Comparison of ENCODE assay signal across 28 mouse cellular contexts in genomic region chr11:72771461-72771860, GRCm38 (mm10). TPM values are rescaled to one million over a fixed set of nuclear protein-coding genes. Genes with fewer than 3 reads are reported as not detected.
DNase-seq lines count a peak whose midpoint lies in the region; ATAC-seq and TF ChIP-seq lines count a peak whose summit lies in the region.
"Had no signal": no experiment of that assay in that cellular context is flagged by ENCODE, and none has a peak within 500 bp of the region (broad histone marks: within the 10 kb centered on the region; RNA-seq: fewer than 3 reads in every experiment).

No protein-coding gene starts in this region.

- H3K9ac ChIP-seq in lung, embryonic 15.5 days, result no peak overlapping the region
- H3K9ac ChIP-seq in MEL (ENCODE audit: control insufficient read depth, low read depth, low read length, poor library complexity, severe bottlenecking), result no peak overlapping the region
- H3K9ac ChIP-seq: embryonic facial prominence, embryonic 12.5 days; heart, embryonic 12.5 days; hindbrain, embryonic 13.5 days; liver, embryonic 12.5 days; liver, postnatal 0 days; midbrain, embryonic 12.5 days had no signal

- H3K79me2 ChIP-seq in MEL (ENCODE audit: control insufficient read depth, insufficient read depth, low read length, poor library complexity), result no peaks in the 10 kb centered on the region

- no peak for TF ChIP-seq EP300 in MEL (IDR thresholded peaks at IDR 0.05; ENCODE audit: low read depth in 1 of 2, low read length in 2 of 2)

- DNase-seq in lung, adult 18-20 months, result no peak
- DNase-seq in MEL (ENCODE audit: low read depth, low spot score), result peak; percentile 58
- DNase-seq in brain, adult 2 months (ENCODE audit: low read depth, low spot score), result peak; percentile 52
- DNase-seq in lung, postnatal 4 days, result peak; percentile 15 to 27
- no peak for DNase-seq in thymus, postnatal 0 days (ENCODE audit: low spot score)
- no peak for DNase-seq in left cerebral cortex, adult 8-10 months (ENCODE audit: low spot score in 2 of 2)
- DNase-seq: adrenal gland, postnatal 25 days; cerebellum, adult 18-20 months; cerebellum, postnatal 10 days; heart, adult 2 months; heart, postnatal 4 days; kidney, adult 18-20 months; kidney, postnatal 36 days; left cerebral cortex, postnatal 4 days; liver, postnatal 0 days; right cerebral cortex, postnatal 25 days; thymus, adult 2 months; thymus, postnatal 4 days had no signal

- no peak overlapping the region for H3K4me2 ChIP-seq in lung, embryonic 15.5 days
- H3K4me2 ChIP-seq: embryonic facial prominence, embryonic 12.5 days; heart, embryonic 12.5 days; hindbrain, embryonic 13.5 days; liver, embryonic 12.5 days; midbrain, embryonic 12.5 days had no signal

- no peak for TF ChIP-seq RAD21 in MEL (IDR thresholded peaks at IDR 0.05; ENCODE audit: low read depth, low read length)

- no peaks in the 10 kb centered on the region for H3K27me3 ChIP-seq in lung, embryonic 15.5 days
- no peaks in the 10 kb centered on the region for H3K27me3 ChIP-seq in MEL (ENCODE audit: control insufficient read depth in 1 of 2, insufficient read depth in 2 of 2, low read length in 2 of 2)
- H3K27me3 ChIP-seq: embryonic facial prominence, embryonic 12.5 days; heart, embryonic 12.5 days; hindbrain, embryonic 13.5 days; liver, embryonic 12.5 days; megakaryocyte, embryonic 14.5 days; midbrain, embryonic 12.5 days had no signal

- peak; percentile 79; the same call in 1 of the 2 replicates for ATAC-seq in lung, embryonic 15.5 days (ENCODE audit: borderline replicate concordance, extremely low read depth, low FRiP score, low TSS enrichment)
- ATAC-seq: forebrain, embryonic 16.5 days; liver, embryonic 12.5 days; liver, postnatal 0 days had no signal

- TF ChIP-seq CTCF in MEL (IDR thresholded peaks at IDR 0.05 in 2 of 3, conservative IDR thresholded peaks at IDR 0.05 in 1 of 3; ENCODE audit: control insufficient read depth in 1 of 3, insufficient read depth in 1 of 3, low read depth in 2 of 3, low read length in 3 of 3, poor library complexity in 1 of 3, severe bottlenecking in 1 of 3), result no peak

- H3K27ac ChIP-seq in lung, embryonic 15.5 days, result peak overlapping the region; percentile 33; the same call in 1 of the 2 replicates
- H3K27ac ChIP-seq in MEL (ENCODE audit: control insufficient read depth, low read depth, low read length), result no peak overlapping the region
- H3K27ac ChIP-seq: embryonic facial prominence, embryonic 12.5 days; forebrain, embryonic 10.5 days; heart, adult 2 months; hindbrain, embryonic 13.5 days; liver, embryonic 12.5 days; midbrain, embryonic 12.5 days had no signal

- WGBS in lung, embryonic 15.5 days, result 46% methylated on average over 4 of the region's 4 CpGs

- no peak overlapping the region for H3K4me3 ChIP-seq in lung, embryonic 15.5 days
- no peak overlapping the region for H3K4me3 ChIP-seq in MEL (ENCODE audit: control insufficient read depth in 1 of 2, insufficient read depth in 1 of 2, low read depth in 2 of 2, low read length in 2 of 2)
- H3K4me3 ChIP-seq: embryonic facial prominence, embryonic 12.5 days; forebrain, embryonic 10.5 days; heart, adult 2 months; heart, embryonic 12.5 days; hindbrain, embryonic 13.5 days; liver, embryonic 12.5 days; megakaryocyte, embryonic 14.5 days; midbrain, embryonic 12.5 days had no signal

- H3K36me3 ChIP-seq in lung, embryonic 15.5 days, result peaks cover 14% of the 10 kb centered on the region
- H3K36me3 ChIP-seq in MEL (ENCODE audit: control insufficient read depth in 1 of 2, insufficient read depth in 2 of 2, low read length in 2 of 2), result peaks cover 2 to 4% of the 10 kb centered on the region in 2 experiments; a peak in 1 of 4 replicates

- H3K4me1 ChIP-seq in lung, embryonic 15.5 days, result peaks cover 22% of the 10 kb centered on the region
- no peaks in the 10 kb centered on the region for H3K4me1 ChIP-seq in MEL (ENCODE audit: control insufficient read depth in 1 of 2, insufficient read depth in 2 of 2, low read length in 2 of 2)
- H3K4me1 ChIP-seq: embryonic facial prominence, embryonic 12.5 days; heart, embryonic 12.5 days; liver, embryonic 12.5 days; megakaryocyte, embryonic 14.5 days; midbrain, embryonic 12.5 days had no signal

- H3K9me3 ChIP-seq in lung, embryonic 15.5 days, result no peaks in the 10 kb centered on the region
- no peaks in the 10 kb centered on the region for H3K9me3 ChIP-seq in MEL (replicated peaks; ENCODE audit: insufficient read depth, low read length)
- H3K9me3 ChIP-seq: embryonic facial prominence, embryonic 12.5 days; forebrain, embryonic 10.5 days; G1E; heart, embryonic 12.5 days; hindbrain, embryonic 13.5 days; liver, embryonic 12.5 days; midbrain, embryonic 12.5 days had no signal

- no peak for TF ChIP-seq POLR2A in MEL (IDR thresholded peaks at IDR 0.05; ENCODE audit: control insufficient read depth in 1 of 2, insufficient read depth in 1 of 2, low read depth in 1 of 2, low read length in 2 of 2, poor library complexity in 1 of 2)

TF ChIP-seq in MEL, 35 proteins besides CTCF, POLR2A, EP300 and RAD21:
- TF ChIP-seq GATA1 (IDR thresholded peaks at IDR 0.05; ENCODE audit: low read depth, low read length), result peak; percentile 34; the same call in 1 of the 2 replicates
- TF ChIP-seq HCFC1 (IDR thresholded peaks at IDR 0.05; ENCODE audit: low read depth, low read length), result no peak
- TF ChIP-seq NELFE (IDR thresholded peaks at IDR 0.05; ENCODE audit: low read depth, low read length), result no peak
- no peak for TF ChIP-seq CHD1 (IDR thresholded peaks at IDR 0.05; ENCODE audit: low read depth, low read length)
- TF ChIP-seq ETS1 (IDR thresholded peaks at IDR 0.05; ENCODE audit: low read depth, low read length), result no peak
- no peak; the same call in 1 of the 2 replicates for TF ChIP-seq SMC3 (IDR thresholded peaks at IDR 0.05; ENCODE audit: low read depth, low read length)
- TF ChIP-seq ELF1 (IDR thresholded peaks at IDR 0.05; ENCODE audit: low read depth, low read length), result no peak
- TF ChIP-seq USF2 (IDR thresholded peaks at IDR 0.05; ENCODE audit: borderline replicate concordance in 1 of 2, insufficient read depth in 1 of 2, low read depth in 1 of 2, low read length in 2 of 2), result no peak
- no peak for TF ChIP-seq MEF2A (IDR thresholded peaks at IDR 0.05; ENCODE audit: extremely low read depth, insufficient replicate concordance, low read depth, low read length, poor library complexity, severe bottlenecking)
- no peak for TF ChIP-seq E2F4 (IDR thresholded peaks at IDR 0.05; ENCODE audit: borderline replicate concordance, low read depth, low read length)
- TF ChIP-seq SIN3A (IDR thresholded peaks at IDR 0.05; ENCODE audit: low read length), result no peak
- no peak for TF ChIP-seq NRF1 (IDR thresholded peaks at IDR 0.05; ENCODE audit: insufficient read depth, low read depth, low read length, poor library complexity, severe bottlenecking)
- TF ChIP-seq MAFK (IDR thresholded peaks at IDR 0.05; ENCODE audit: borderline replicate concordance, low read depth, low read length), result no peak
- no peak for TF ChIP-seq MAZ (IDR thresholded peaks at IDR 0.05; ENCODE audit: low read depth, low read length)
- no peak for TF ChIP-seq JUND (IDR thresholded peaks at IDR 0.05; ENCODE audit: low read depth, low read length)
- TF ChIP-seq MAX (IDR thresholded peaks at IDR 0.05; ENCODE audit: low read length), result peak; percentile 38; the same call in 1 of the 2 replicates
- TF ChIP-seq TCF12 (IDR thresholded peaks at IDR 0.05; ENCODE audit: low read depth, low read length), result no peak
- no peak for TF ChIP-seq TAL1 (IDR thresholded peaks at IDR 0.05; ENCODE audit: low read length)
- TF ChIP-seq ZMIZ1 (IDR thresholded peaks at IDR 0.05; ENCODE audit: low read depth, low read length), result peak; percentile 85
- TF ChIP-seq RCOR1 (IDR thresholded peaks at IDR 0.05; ENCODE audit: low read depth, low read length), result no peak; the same call in 1 of the 2 replicates
- TF ChIP-seq USF1 (IDR thresholded peaks at IDR 0.05; ENCODE audit: low read depth, low read length), result peak; percentile 65
- peak; percentile 17; the same call in 1 of the 2 replicates for TF ChIP-seq POLR2AphosphoS2 (IDR thresholded peaks at IDR 0.05; ENCODE audit: low read length)

RNA-seq across cellular contexts. Expression of gene Cyb5d2, which starts 24.5 kb away (rescaled TPM):
- polyA plus RNA-seq in lung, embryonic 15.5 days (2015; fragmentation: Nextera tagmentation; extraction: Ambion mirVana), result 4.9 and 6.3 TPM in 2 replicates
- total RNA-seq in MEL (2012; rRNA removed), result 5.9 and 7.2 TPM in 2 replicates
- 1 to 10 TPM in 1 of 2 experiments, not detected in 1; 4.6 TPM for polyA plus RNA-seq in MEL (2012; ENCODE audit: insufficient read depth in 1 of 2, insufficient read length in 2 of 2, low read depth in 1 of 2, low replicate concordance in 2 of 2, missing spikeins in 1 of 2)
- polyA plus RNA-seq in thymus, postnatal 0 days (2015; fragmentation: Nextera tagmentation; extraction: Ambion mirVana), result 5.4 and 6.0 TPM in 2 replicates
- total RNA-seq in left cerebral cortex, adult 8-10 months (2022), result 10 to 100 TPM; 16.9 to 18.6 (median 17.7) TPM

RNA-seq across cellular contexts. Expression of gene Zzef1, which starts 24.6 kb away (rescaled TPM):
- 7.8 and 9.3 TPM in 2 replicates for polyA plus RNA-seq in lung, embryonic 15.5 days (2015; fragmentation: Nextera tagmentation; extraction: Ambion mirVana)
- total RNA-seq in MEL (2012; rRNA removed), result 11.8 and 13.3 TPM in 2 replicates
- 10 to 100 TPM in 1 of 2 experiments, not detected in 1; 17.6 TPM for polyA plus RNA-seq in MEL (2012; ENCODE audit: insufficient read depth in 1 of 2, insufficient read length in 2 of 2, low read depth in 1 of 2, low replicate concordance in 2 of 2, missing spikeins in 1 of 2)
- 10.4 and 14.9 TPM in 2 replicates for polyA plus RNA-seq in thymus, postnatal 0 days (2015; fragmentation: Nextera tagmentation; extraction: Ambion mirVana)
- total RNA-seq in left cerebral cortex, adult 8-10 months (2022), result 10 to 100 TPM; 39.9 to 45.9 (median 42.9) TPM

Comparison
In these comparisons a context has a peak if more than half of its experiments do, and no peak if none do; other contexts are left out.
1. DNase-seq: peak in MEL (single experiment), brain, adult 2 months (single experiment) and lung, postnatal 4 days (2 of 2); none in lung, adult 18-20 months (0 of 2), thymus, postnatal 0 days (single experiment) and left cerebral cortex, adult 8-10 months (0 of 2).